Mouse (Mus musculus): ENCODE data around the gene 1700012P22Rik. TPM values are rescaled to one million over a fixed set of nuclear protein-coding genes. Genes with fewer than 3 reads are reported as not detected.

1700012P22Rik gene
- polyA plus RNA-seq (2015; fragmentation: Nextera tagmentation; extraction: Ambion mirVana) = 0.26 and 0.56 TPM in 2 replicates

GRCm38 (mm10) chr4:144438672-144439071 lies at the start of gene 1700012P22Rik:
Gene 1700012P22Rik (minus strand): TSS chr4:144438772.

GRCm38 (mm10) chr4:144463656-144464055 lies 25.1 kb upstream of the 1700012P22Rik start, which contains the start of gene Aadacl3:
Gene Aadacl3 (minus strand): TSS chr4:144463756.

GRCm38 (mm10) chr4:144453217-144453616 lies 14.6 kb upstream of the 1700012P22Rik start, which contains the start of gene Gm9944:
Gene Gm9944 (minus strand): TSS chr4:144453317.

GRCm38 (mm10) chr4:144408290-144408689 lies 30.3 kb downstream of the 1700012P22Rik start, which contains the start of gene Pramef12:
Gene Pramef12 (minus strand): TSS chr4:144408464.

GRCm38 (mm10) chr4:144377911-144378310 lies 60.7 kb downstream of the 1700012P22Rik start, which contains the start of gene Pramef20:
Gene Pramef20 (minus strand): TSS chr4:144377933.

Other genes with a start within 250 kb of the 1700012P22Rik start
- gene Oog2, start 248.1 kb downstream of the 1700012P22Rik start, polyA plus RNA-seq (2015; fragmentation: Nextera tagmentation; extraction: Ambion mirVana) = not detected in 2 replicates
- gene C87977, start 225.5 kb downstream of the 1700012P22Rik start, polyA plus RNA-seq (2015; fragmentation: Nextera tagmentation; extraction: Ambion mirVana) = not detected in 2 replicates
- not detected in 2 replicates for gene Pramel5, start 158.3 kb downstream of the 1700012P22Rik start, polyA plus RNA-seq (2015; fragmentation: Nextera tagmentation; extraction: Ambion mirVana)
- not detected in 2 replicates for gene Gm13128, start 108.5 kb downstream of the 1700012P22Rik start, polyA plus RNA-seq (2015; fragmentation: Nextera tagmentation; extraction: Ambion mirVana)
- not detected in 2 replicates for gene Gm13119, start 80.8 kb downstream of the 1700012P22Rik start, polyA plus RNA-seq (2015; fragmentation: Nextera tagmentation; extraction: Ambion mirVana)
- gene Pramef20, start 60.8 kb downstream of the 1700012P22Rik start, polyA plus RNA-seq (2015; fragmentation: Nextera tagmentation; extraction: Ambion mirVana) = not detected in 2 replicates
- gene Pramef12, start 30.3 kb downstream of the 1700012P22Rik start, polyA plus RNA-seq (2015; fragmentation: Nextera tagmentation; extraction: Ambion mirVana) = not detected in 2 replicates
- gene Gm9944, start 14.5 kb upstream of the 1700012P22Rik start, polyA plus RNA-seq (2015; fragmentation: Nextera tagmentation; extraction: Ambion mirVana) = not detected in 2 replicates
- gene Aadacl3, start 25.0 kb upstream of the 1700012P22Rik start, polyA plus RNA-seq (2015; fragmentation: Nextera tagmentation; extraction: Ambion mirVana) = not detected in 2 replicates
- not detected in 2 replicates for gene 9430007A20Rik, start 81.0 kb upstream of the 1700012P22Rik start, polyA plus RNA-seq (2015; fragmentation: Nextera tagmentation; extraction: Ambion mirVana)
- not detected in 2 replicates for gene Gm13124, start 126.4 kb upstream of the 1700012P22Rik start, polyA plus RNA-seq (2015; fragmentation: Nextera tagmentation; extraction: Ambion mirVana)
- not detected in 2 replicates for gene Aadacl4, start 174.9 kb upstream of the 1700012P22Rik start, polyA plus RNA-seq (2015; fragmentation: Nextera tagmentation; extraction: Ambion mirVana)
- gene Gm436, start 247.6 kb upstream of the 1700012P22Rik start, polyA plus RNA-seq (2015; fragmentation: Nextera tagmentation; extraction: Ambion mirVana) = not detected in 2 replicates